Mouse (Mus musculus) ZHBTc4 (cell line): ENCODE measurements around the gene Rasgrp1.
A peak's percentile ranks its signal among the peaks of the same experiment; 100 is the strongest.

Source experiments
- DNase-seq: peaks from one replicate; pipeline ENCODE4 v3.0.0-alpha.2; 2011; ENCODE audit warnings: low read depth, low spot score

Rasgrp1 gene

GRCm38 (mm10) chr2:117342547-117343239, at the start of gene Rasgrp1:
Gene Rasgrp1 (minus strand): TSS chr2:117343001.
- DNase-seq: peak; percentile 70

DNA sequence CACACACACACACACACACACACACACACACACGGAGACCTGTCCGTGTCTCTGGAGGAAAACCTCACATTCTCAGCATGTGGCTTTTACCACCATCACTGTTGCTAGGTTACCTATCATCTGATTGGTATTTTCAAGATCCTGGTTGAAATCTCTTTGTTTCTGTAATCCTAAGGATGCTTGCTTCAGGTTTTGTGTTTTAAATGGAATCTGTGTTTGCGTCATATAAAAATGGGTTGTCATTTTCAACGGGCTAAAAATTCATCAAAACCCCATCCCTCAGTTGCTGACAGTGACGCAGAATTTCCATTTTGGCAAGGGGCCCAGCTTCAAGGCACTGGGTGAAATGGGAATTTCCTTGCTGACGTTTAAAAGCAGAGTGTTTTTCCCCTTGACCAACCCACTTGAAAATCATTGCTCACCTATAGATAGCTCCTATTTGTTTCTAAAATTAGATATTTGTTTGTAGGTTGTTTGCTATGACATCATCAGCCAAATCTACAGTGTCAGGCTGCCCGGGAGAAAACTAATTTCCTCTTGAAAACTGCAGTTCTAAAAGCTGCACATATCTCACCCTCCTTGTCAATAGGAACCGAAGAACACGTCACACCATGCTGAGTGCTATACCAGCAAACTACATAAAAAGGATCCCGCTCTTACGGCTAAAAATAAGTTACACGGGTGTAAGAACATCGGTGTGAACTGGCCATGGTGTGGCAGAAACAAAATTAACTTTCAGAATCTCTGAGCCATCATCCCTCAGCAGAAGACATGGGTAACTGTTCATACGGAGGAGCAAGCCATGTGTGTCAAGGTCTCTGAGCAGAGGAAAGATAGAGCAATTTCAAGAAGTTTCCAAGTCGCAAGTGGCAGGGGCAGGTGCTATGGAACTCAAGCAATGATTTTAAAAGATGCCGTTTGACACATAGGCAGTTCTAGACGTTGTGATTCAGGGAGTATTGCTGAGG, 47.4 kb upstream of the Rasgrp1 start:
- DNase-seq: no peak

GRCm38 (mm10) chr2:117389460-117389859, 46.7 kb upstream of the Rasgrp1 start:
- DNase-seq: no peak

DNA sequence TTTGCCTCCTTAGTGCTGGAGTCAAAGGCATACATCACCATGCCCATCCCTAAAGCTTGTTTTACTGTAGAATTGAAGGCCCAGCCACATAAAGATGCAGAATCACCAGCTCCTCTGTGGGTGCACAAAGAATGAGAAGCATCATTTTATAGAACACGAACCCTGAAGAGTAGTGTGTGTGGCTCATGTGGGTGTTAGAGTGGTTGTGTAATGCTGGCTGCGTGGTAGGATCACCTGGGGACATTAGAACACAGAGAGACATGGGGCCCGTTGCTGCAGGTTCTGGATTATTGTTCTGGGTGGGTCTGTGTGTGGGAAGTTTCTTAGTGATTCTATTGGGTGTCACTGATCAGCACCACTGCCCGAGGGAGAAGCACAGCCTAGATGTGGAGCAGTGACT, 45.3 kb upstream of the Rasgrp1 start:
- DNase-seq: no peak

- no peak for DNase-seq
Measured at GRCm38 (mm10) chr2:117386981-117387705, 44.3 kb upstream of the Rasgrp1 start.

- DNase-seq: no peak
Measured at GRCm38 (mm10) chr2:117386036-117386590, 43.3 kb upstream of the Rasgrp1 start.

DNA sequence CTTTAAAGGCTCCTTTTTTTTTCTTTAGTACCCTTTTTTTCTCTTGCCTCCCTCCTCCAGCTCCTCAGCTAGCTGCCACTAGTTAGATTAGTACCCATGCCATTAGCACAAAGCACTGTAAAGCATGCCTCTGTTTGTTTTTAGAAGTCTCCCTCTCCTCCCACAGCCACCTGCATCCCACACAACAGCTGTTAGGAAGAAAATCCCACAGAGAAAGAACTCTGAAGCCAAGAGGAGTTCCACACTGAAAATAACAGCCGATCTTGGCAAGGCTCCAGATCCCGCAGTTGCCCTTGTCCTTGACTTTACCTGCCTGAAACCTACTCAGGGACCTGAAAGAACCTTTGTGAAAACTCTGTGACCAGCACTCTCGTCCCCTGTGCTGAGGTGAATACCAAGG, 38.5 kb upstream of the Rasgrp1 start:
- no peak for DNase-seq

DNA sequence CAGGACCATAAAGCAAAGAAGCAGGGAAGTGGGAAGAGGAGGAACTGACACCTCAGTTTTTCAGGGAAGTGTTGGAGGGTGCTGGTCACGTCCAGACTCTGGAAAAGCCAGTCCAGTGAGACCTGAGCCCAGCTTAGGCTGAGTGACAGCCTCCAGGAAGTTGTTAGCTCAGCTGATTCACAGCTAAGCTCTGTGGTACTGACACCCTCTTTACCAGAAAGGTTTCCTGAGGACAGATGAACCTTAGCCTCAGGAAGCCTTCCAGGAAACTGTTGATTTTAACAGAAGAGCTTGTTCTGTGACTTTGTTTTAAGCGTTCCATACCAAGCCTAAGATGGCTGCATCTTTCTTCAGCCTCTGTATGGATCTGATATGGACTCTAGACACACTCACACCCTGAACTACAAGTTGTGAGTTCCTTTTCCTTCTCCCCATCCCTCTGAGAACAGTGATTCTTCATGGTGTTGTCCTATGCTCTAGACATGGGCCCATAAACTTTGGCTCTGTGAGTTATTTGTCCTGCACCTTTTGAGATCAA, 31.6 kb upstream of the Rasgrp1 start:
- no peak for DNase-seq

DNA sequence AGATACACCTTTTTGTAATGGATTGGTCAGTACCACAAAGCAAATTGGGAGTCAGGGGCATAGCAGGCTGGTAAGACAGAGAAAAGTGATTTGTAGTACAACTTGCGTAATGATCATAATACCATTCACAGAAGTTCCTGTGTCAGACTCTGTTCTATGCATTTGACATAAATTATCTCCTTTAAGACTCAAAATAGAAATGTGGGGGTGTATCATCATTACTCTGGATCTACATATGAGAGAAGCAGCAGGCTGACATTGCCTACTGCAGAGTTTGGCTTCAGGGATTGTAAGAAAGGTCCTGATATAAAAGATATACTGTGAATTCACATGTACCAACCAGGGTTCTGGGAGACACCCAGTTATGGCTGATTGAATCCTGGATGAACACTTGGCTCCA, 28.9 kb upstream of the Rasgrp1 start:
- no peak for DNase-seq

- DNase-seq: no peak
Measured at GRCm38 (mm10) chr2:117366478-117366877, 23.7 kb upstream of the Rasgrp1 start.

DNA sequence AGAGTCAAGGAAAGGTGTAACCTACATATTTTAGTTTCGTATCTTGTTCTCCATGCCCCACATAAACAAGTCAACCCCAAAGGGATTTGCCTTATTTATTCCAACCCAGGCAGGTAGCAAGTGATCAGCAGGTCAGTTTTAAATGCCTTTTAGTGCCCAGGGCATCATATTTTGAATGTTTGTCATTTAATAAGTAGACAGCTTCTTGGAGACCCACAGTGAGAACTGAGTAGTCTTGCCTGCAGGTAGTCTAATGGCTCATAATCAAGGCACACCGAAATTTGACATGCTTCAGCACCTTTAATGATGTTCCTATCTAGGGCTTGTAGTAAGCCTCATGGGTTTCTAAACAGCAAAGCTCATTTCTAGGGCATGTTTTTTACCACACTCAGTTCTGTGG, 21.3 kb upstream of the Rasgrp1 start:
- DNase-seq: no peak

- no peak for DNase-seq
Measured at GRCm38 (mm10) chr2:117357939-117358338, 15.1 kb upstream of the Rasgrp1 start.

DNA sequence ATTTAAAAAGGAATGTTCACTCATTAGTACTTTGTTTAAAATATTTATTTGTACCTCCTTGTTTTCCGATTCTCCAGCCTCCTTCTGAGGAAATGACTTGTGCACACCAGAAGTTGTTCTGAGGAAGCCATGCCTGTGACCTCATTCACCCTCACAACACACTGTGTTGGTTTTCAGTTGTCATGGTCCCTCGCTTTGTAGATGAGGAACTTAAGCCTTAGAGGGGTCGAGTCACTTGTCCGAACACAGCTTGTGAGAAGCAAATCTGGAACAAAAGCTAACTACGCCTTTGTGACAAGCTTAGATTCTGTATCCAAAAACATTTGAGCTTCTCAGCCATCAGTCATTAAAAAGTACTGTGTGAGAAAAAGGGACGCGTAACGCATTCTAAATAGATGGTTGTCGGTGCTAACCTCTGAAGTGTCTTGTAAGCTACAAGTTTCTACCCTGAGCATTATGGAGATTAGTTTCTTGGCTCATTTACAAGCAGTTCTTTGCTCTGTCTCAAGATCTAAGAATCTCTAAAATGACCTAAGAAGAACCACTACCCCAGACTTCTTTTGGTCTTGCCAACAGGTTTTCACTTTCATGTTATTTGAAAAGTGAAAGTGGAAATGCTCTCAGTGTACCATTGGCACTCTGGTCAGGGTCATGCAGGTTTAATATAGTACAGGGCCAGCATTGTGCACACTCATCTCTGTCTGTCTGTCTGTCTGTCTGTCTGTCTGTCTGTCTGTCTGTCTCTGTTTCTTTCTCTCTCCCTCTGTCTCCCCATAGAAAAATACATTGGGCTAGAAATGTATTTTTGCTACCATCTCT, 9.7 kb upstream of the Rasgrp1 start:
- DNase-seq: no peak

GRCm38 (mm10) chr2:117350138-117350537, 7.3 kb upstream of the Rasgrp1 start:
- peak; percentile 28 for DNase-seq

- peak; percentile 49 for DNase-seq
Measured at GRCm38 (mm10) chr2:117343240-117343624, 431 bp upstream of the Rasgrp1 start.

DNA sequence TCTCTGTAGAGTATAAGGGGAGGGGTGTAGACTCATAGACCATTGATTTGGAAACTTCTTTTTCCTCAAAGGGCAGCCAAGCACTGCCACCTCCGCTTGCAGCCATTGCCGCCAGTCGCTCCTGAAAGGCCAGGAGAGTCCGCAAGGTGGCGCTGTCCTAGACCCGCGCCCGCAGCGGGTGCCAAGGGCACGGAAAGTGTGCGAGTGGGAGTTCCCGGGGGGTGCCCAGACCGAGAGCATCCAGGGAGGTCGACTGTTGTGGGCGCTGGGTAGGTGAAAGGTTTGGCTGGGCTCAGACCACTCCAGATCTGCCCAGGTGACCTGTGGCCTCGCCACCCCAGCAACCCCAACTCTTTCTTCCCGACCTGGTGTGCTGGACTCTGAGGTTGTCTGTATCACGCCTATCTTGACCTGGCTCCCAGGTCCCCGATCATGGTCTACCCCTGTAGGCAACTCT, 683 bp downstream of the Rasgrp1 start:
- peak; percentile 79 for DNase-seq

GRCm38 (mm10) chr2:117338501-117338900, 4.3 kb downstream of the Rasgrp1 start:
- peak; percentile 76 for DNase-seq

DNA sequence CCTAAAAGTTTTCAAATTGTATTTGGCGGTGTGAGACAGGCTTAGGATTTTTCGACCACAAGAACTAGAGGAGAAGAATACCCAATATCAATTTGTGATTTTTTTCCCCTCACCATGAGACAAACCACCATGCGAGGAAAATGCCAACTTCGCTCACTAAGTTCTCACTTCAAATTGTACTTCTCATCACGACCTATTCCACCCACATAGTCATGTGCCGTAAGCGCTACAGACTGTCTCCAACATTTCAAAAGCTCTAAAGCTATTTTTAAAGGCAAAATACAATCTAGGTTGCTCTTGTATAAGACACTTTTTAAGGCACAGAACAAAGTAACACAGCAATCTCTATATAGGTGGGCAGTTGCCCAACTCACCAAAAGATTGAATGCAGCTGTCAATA, 4.9 kb downstream of the Rasgrp1 start:
- no peak for DNase-seq

- peak; percentile 57 for DNase-seq
Measured at GRCm38 (mm10) chr2:117336946-117337665, 5.7 kb downstream of the Rasgrp1 start.
